Mouse (Mus musculus) neutrophil, adult 5-6 weeks (primary cell): Measurements from ENCODE around the gene Gm10799. TPM values are rescaled to one million over a fixed set of nuclear protein-coding genes. Genes with fewer than 3 reads are reported as not detected.
"Not testable (repeated sequence)": the region's sequence is repeated elsewhere in the genome, so short reads cannot be mapped to it uniquely, and the experiment has no call there.

Source experiments
- ATAC-seq: fragments of 151-379, 151-347 bp; 2 replicates; pipeline ENCODE4 v1.8.0; 2017; ENCODE audit warnings: mild to moderate bottlenecking, moderate TSS enrichment; ENCODE audit not compliant: insufficient number of reproducible peaks, poor library complexity, low FRiP score, severe bottlenecking; ENCODE audit errors: extremely low read depth
- total RNA-seq: library from RNA; stranded (forward); fragments of 200-1000 nt; gene quantifications from 2 replicates; pipeline ENCODE4 v1.2.3, GENCODE M21; 2017

The Gm10799 gene
- not detected in 2 replicates for total RNA-seq

GRCm38 (mm10) chr2:104068450-104068849, at the start of gene Gm10799:
Gene Gm10799 (minus strand): TSS chr2:104068550.
- not testable (repeated sequence) for ATAC-seq

DNA sequence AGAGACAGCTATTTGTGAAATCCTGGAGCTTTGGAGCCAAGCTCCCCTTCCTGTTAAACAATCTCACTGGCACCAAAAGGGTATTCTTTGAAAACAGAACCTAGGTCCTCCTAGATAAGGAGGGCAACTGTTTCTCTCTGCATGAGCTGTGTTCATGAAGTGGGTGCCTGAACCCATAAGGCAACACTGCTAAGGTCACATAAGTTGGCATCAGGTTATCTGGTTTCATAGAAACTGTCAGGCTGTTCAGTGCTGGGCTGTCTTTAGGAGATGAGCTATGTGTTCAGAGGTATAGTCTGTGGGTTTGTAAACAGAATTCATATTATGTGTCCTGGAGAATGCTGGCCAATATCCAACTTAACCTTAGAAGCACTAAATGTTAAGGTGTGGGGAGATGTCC, 48.8 kb upstream of the Gm10799 start:
- ATAC-seq: not testable (repeated sequence)

GRCm38 (mm10) chr2:104114898-104115297, 46.5 kb upstream of the Gm10799 start:
- no peak for ATAC-seq

DNA sequence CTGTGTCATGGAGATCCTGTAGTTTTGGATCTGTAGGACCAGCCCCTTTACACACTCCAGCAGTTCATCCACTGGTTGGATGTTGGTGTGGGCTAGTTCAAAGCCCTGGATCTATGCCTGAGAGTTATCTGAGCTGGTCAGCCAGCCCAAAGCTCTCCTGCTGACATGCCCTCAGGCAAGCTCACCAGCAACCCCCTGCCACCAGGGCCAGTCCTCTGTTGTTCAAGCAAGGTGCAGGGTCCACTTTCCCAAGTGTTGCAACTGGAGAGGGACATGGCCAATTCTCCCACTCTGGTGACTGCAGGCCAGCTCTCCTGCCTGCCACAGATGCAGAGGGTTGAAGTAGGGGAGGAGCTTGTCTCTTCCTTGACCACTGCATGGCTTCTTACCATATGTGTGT, 45.2 kb upstream of the Gm10799 start:
- ATAC-seq: not testable (repeated sequence)

DNA sequence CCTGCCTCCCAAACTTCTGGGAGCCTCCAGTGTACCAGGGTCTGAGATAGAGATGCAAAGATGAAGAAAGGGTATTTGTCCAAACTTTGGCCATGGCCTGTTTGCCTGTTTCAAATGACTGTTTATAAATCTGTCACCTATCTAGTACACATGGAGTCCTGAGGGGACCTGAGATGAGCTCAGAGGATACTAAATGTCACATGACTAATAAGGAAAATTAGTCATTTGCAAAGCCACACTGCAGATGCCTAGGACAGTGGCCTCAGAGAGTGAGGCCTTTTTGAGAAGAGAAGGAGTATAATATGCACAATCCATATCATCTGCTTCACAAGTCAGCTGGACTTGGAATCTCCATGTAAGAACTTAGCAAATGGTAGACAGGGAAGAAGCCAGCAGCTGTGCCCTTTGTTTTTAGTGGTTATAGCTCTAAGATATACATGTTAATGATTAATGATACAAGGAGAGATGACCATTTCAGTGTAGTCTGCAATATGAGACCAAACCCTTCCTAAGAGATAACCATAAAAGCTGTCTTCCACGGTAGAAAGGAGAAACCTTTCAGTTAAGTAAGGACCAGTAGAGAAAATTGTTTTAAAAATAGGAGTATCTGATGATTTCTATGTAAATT, 42.9 kb upstream of the Gm10799 start:
- not testable (repeated sequence) for ATAC-seq

GRCm38 (mm10) chr2:104110031-104110430, 41.7 kb upstream of the Gm10799 start:
- ATAC-seq: no peak

DNA sequence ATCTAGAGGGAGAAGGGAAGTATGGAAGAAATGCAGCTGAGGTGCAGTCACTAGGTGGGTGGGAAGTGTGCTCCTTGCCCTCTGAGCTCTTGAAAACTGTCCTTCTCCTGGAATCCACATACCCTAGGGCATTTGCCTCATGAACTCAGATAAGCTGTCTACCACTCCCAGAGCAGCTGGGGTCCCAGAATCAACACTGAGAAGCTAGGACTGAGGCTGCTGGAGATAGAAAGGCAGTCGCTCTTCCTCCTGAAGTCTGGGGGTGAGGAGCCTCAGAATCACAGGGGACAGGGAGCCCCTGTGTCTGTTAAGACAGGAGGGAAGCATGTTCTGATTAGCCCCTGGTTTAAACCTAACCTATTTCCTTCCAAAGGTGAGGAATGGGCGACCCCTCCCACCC, 41.2 kb upstream of the Gm10799 start:
- no peak for ATAC-seq

DNA sequence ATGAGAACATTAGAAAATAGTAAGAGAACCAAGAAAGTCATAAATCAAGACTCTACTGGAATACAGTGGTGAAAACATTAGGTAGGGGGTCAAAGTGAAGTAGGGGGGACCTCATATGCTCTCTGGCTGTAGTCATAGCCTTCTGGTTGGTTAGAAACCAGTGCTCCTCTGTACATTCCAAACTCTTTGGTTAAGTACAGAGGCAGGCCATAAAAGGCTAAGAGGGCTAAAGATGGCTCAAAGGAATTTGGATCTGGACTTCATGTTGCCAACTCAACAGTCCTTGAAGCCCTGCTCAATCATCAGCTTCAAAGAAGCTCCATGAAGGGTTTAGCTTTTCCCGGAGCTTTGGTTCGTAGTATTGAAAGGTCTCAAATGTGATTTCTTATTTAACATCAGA, 40.7 kb upstream of the Gm10799 start:
- ATAC-seq: not testable (repeated sequence)

- ATAC-seq: no peak
Observed at GRCm38 (mm10) chr2:104104800-104105199, 36.5 kb upstream of the Gm10799 start.

GRCm38 (mm10) chr2:104099946-104100345, 31.6 kb upstream of the Gm10799 start:
- ATAC-seq: no peak

GRCm38 (mm10) chr2:104099231-104099585, 30.9 kb upstream of the Gm10799 start:
- ATAC-seq: no peak

- no peak for ATAC-seq
Observed at GRCm38 (mm10) chr2:104098529-104099230, 30.3 kb upstream of the Gm10799 start.

DNA sequence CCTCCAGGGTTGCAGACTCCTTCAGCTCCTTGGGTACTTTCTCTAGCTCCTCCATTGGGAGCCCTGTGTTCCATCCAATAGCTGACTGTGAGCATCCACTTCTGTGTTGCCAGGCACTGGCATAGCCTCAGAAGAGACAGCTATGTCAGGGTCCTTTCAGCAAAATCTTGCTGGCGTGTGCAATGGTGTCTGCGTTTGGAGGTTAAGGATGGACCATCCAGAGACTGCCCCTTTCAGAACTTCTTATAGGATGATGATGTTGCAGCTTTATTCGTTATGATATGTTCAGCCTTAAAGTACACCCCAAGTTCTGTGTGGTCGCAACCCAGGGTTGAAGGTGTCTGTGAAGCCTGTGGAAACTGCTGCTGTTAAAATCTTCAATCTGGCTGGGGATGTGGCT, 29.0 kb upstream of the Gm10799 start:
- not testable (repeated sequence) for ATAC-seq

DNA sequence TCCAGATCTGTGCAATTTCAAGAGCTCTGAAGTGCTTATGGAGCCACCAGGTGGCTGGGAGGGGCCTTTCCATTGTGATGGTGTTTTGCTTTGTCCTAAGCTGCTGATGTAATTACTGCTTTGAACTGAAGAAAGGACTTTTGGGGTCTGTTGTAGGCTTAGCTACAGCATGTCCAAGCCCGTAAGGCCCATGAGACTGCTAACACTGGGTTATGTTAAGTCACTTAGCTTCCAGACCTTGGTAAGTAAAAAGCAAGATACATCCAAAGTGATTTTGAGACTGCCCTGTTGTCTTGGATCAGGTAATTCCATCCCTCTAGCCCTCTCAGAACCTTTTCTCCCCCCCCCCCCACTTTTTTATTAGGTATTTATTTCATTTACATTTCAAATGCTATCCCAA, 28.4 kb upstream of the Gm10799 start:
- ATAC-seq: not testable (repeated sequence)

GRCm38 (mm10) chr2:104096256-104096655, 27.9 kb upstream of the Gm10799 start:
- ATAC-seq: no peak

DNA sequence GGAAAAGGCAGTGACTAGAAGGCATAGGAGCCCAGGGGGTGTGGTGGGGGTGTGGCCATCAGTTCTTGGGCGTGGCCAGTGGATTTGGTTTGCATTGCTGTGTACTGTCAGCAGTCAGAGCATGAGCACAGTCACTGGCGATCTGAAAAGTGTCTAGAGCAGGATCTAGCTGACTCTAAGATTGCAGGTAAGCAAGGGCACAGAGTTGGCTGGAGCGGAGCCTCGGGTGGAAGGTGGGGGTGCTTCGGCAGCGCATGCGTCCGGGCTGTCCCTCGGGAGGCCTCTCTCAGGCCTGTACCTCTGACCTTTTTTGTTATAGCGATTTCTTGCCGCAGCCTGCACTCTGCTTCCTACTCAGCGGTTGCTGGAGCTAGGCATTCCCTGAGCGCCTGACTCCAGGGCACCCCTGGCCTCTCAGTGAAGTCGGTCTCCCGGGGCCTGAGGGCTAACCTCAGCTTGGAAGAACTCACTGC, 27.4 kb upstream of the Gm10799 start, which contains the start of gene Cd59a:
Gene Cd59a (plus strand): TSS at position 61 of the 473 bp plus-strand sequence.
- no peak for ATAC-seq

GRCm38 (mm10) chr2:104093305-104093704, 25.0 kb upstream of the Gm10799 start:
- ATAC-seq: no peak

DNA sequence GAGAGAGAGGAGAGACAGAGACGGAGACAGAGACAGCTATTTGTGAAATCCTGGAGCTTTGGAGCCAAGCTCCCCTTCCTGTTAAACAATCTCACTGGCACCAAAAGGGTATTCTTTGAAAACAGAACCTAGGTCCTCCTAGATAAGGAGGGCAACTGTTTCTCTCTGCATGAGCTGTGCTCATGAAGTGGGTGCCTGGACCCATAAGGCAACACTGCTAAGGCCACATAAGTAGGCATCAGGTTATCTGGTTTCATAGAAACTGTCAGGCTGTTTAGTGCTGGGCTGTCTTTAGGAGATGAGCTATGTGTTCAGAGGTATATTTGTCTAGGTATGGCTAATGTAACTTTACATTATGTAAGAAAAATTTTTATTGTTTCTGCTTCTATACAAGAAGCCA, 19.2 kb upstream of the Gm10799 start:
- ATAC-seq: not testable (repeated sequence)

- not testable (repeated sequence) for ATAC-seq
Observed at GRCm38 (mm10) chr2:104084027-104084426, 15.7 kb upstream of the Gm10799 start.

GRCm38 (mm10) chr2:104082474-104082873, 14.1 kb upstream of the Gm10799 start:
- ATAC-seq: no peak
